Mouse (Mus musculus) naive thymus-derived CD4-positive, alpha-beta T cell, adult 5 months (primary cell): ENCODE measurements around the gene Rpl13a. TPM values are rescaled to one million over a fixed set of nuclear protein-coding genes. Genes with fewer than 3 reads are reported as not detected.

ENCODE experiments used
- polyA plus RNA-seq: library from polyadenylated mRNA; unstranded; fragments of 100-300 nt; shearing (Covaris generic); gene quantifications from one replicate; pipeline ENCODE4 v1.2.1, GENCODE M21; 2017

Gene Rpl13a
- 3,371 TPM for polyA plus RNA-seq

GRCm38 (mm10) chr7:45128624-45129246, at the start of gene Rpl13a:
Gene Rpl13a (minus strand): TSS chr7:45128761.

GRCm38 (mm10) chr7:45163735-45164490, 35.4 kb upstream of the Rpl13a start, which contains the start of gene Slc17a7:
Gene Slc17a7 (plus strand): TSS chr7:45163949.

GRCm38 (mm10) chr7:45154096-45154992, 25.8 kb upstream of the Rpl13a start, which contains the start of the genes Pih1d1 and Aldh16a1:
Gene Pih1d1 (plus strand): TSS chr7:45154303.
Gene Aldh16a1 (minus strand): TSS chr7:45154584.

GRCm38 (mm10) chr7:45135993-45136567, 7.5 kb upstream of the Rpl13a start, which contains the start of the genes Gm45713 and Flt3l:
Gene Gm45713 (minus strand): TSS chr7:45136231.
Gene Flt3l (minus strand): TSS chr7:45136432.

GRCm38 (mm10) chr7:45124224-45125143, 4.1 kb downstream of the Rpl13a start, which contains the start of gene Rps11:
Gene Rps11 (minus strand): TSS chr7:45124439.

GRCm38 (mm10) chr7:45103652-45104180, 24.8 kb downstream of the Rpl13a start, which contains the start of gene Fcgrt:
Gene Fcgrt (minus strand): TSS chr7:45103851.

GRCm38 (mm10) chr7:45092048-45092447, 36.5 kb downstream of the Rpl13a start, which contains the start of gene Rcn3:
Gene Rcn3 (minus strand): TSS chr7:45092221.

Other genes starting within 250 kb of the Rpl13a start
- gene Med25, start 236.0 kb downstream of the Rpl13a start, polyA plus RNA-seq = 48.6 TPM
- gene Fuz, start 232.7 kb downstream of the Rpl13a start, polyA plus RNA-seq = 20.9 TPM
- 53.1 TPM for gene Ap2a1, start 199.3 kb downstream of the Rpl13a start, polyA plus RNA-seq
- not detected for gene Tsks, start 185.6 kb downstream of the Rpl13a start, polyA plus RNA-seq
- not detected for gene Cpt1c, start 153.9 kb downstream of the Rpl13a start, polyA plus RNA-seq
- 161 TPM for gene Prmt1, start 142.2 kb downstream of the Rpl13a start, polyA plus RNA-seq
- 172 TPM for gene Irf3, start 131.1 kb downstream of the Rpl13a start, polyA plus RNA-seq
- 17.5 TPM for gene Bcl2l12, start 130.0 kb downstream of the Rpl13a start, polyA plus RNA-seq
- gene Scaf1, start 112.4 kb downstream of the Rpl13a start, polyA plus RNA-seq = 27.3 TPM
- 11.5 TPM for gene Rras, start 110.8 kb downstream of the Rpl13a start, polyA plus RNA-seq
- 2.2 TPM for gene Prr12, start 75.9 kb downstream of the Rpl13a start, polyA plus RNA-seq
- 104 TPM for gene Nosip, start 66.3 kb downstream of the Rpl13a start, polyA plus RNA-seq
- 1.7 TPM for gene Prrg2, start 66.1 kb downstream of the Rpl13a start, polyA plus RNA-seq
- gene Rcn3, start 36.5 kb downstream of the Rpl13a start, polyA plus RNA-seq = 10.6 TPM
- gene Fcgrt, start 24.9 kb downstream of the Rpl13a start, polyA plus RNA-seq = 6.2 TPM
- gene Rps11, start 4.3 kb downstream of the Rpl13a start, polyA plus RNA-seq = 2,728 TPM
- not detected for gene Gm45713, start 7.5 kb upstream of the Rpl13a start, polyA plus RNA-seq
- gene Flt3l, start 7.7 kb upstream of the Rpl13a start, polyA plus RNA-seq = 252 TPM
- gene Pih1d1, start 25.5 kb upstream of the Rpl13a start, polyA plus RNA-seq = 30.4 TPM
- 42.7 TPM for gene Aldh16a1, start 25.8 kb upstream of the Rpl13a start, polyA plus RNA-seq
- gene Slc17a7, start 35.2 kb upstream of the Rpl13a start, polyA plus RNA-seq = 0.20 TPM
- not detected for gene Gfy, start 50.8 kb upstream of the Rpl13a start, polyA plus RNA-seq
- gene Pth2, start 52.2 kb upstream of the Rpl13a start, polyA plus RNA-seq = not detected
- gene Ccdc155, start 76.1 kb upstream of the Rpl13a start, polyA plus RNA-seq = not detected
- gene Dkkl1, start 83.4 kb upstream of the Rpl13a start, polyA plus RNA-seq = 2.7 TPM
- gene Tead2, start 87.0 kb upstream of the Rpl13a start, polyA plus RNA-seq = 0.95 TPM
- 402 TPM for gene Cd37, start 110.4 kb upstream of the Rpl13a start, polyA plus RNA-seq
- not detected for gene Slc6a16, start 112.3 kb upstream of the Rpl13a start, polyA plus RNA-seq
- gene Slc6a21, start 148.8 kb upstream of the Rpl13a start, polyA plus RNA-seq = not detected
- gene Trpm4, start 205.0 kb upstream of the Rpl13a start, polyA plus RNA-seq = 8.0 TPM
- not detected for gene Hrc, start 206.5 kb upstream of the Rpl13a start, polyA plus RNA-seq
- gene Ppfia3, start 238.3 kb upstream of the Rpl13a start, polyA plus RNA-seq = not detected
- gene Lin7b, start 241.8 kb upstream of the Rpl13a start, polyA plus RNA-seq = not detected